Mouse (Mus musculus): ENCODE measurements around the gene Ccdc160. TPM values are rescaled to one million over a fixed set of nuclear protein-coding genes. Genes with fewer than 3 reads are reported as not detected.

Gene Ccdc160
- polyA plus RNA-seq (2014; fragmentation: Illumina TruSeq; extraction: RNeasy Lipid Tissue Mini Kit (QIAGEN cat#74804); ENCODE audit: low read depth, low replicate concordance), result 1.9 TPM

GRCm38 (mm10) chrX:52790980-52791593 lies at the start of gene Ccdc160:
Ccdc160 (plus strand) TSS chrX:52791200.

Other genes starting within 250 kb of the Ccdc160 start
- gene Gpc3, start 177.2 kb upstream of the Ccdc160 start, polyA plus RNA-seq (2014; fragmentation: Illumina TruSeq; extraction: RNeasy Lipid Tissue Mini Kit (QIAGEN cat#74804); ENCODE audit: low read depth, low replicate concordance), result 47.9 TPM
- gene Phf6, start 121.1 kb downstream of the Ccdc160 start, polyA plus RNA-seq (2014; fragmentation: Illumina TruSeq; extraction: RNeasy Lipid Tissue Mini Kit (QIAGEN cat#74804); ENCODE audit: low read depth, low replicate concordance), result 57.8 TPM
- gene Hprt, start 196.9 kb downstream of the Ccdc160 start, polyA plus RNA-seq (2014; fragmentation: Illumina TruSeq; extraction: RNeasy Lipid Tissue Mini Kit (QIAGEN cat#74804); ENCODE audit: low read depth, low replicate concordance), result 152 TPM